Mouse (Mus musculus) yolk sac, embryonic 10.5 days (tissue): ENCODE results near the gene Gpr171.
"Not testable (repeated sequence)": the region's sequence is repeated elsewhere in the genome, so short reads cannot be mapped to it uniquely, and the experiment has no call there.

ENCODE experiments used
- DNase-seq: peaks from one replicate; pipeline ENCODE4 v3.0.0-alpha.2; 2017; ENCODE audit warnings: low spot score

Gpr171 gene

GRCm38 (mm10) chr3:59101218-59101986 lies at the start of gene Gpr171:
TSS of gene Gpr171 (minus strand) at chr3:59101821.
- DNase-seq = no peak

GRCm38 (mm10) chr3:59150624-59151023 lies 49.0 kb upstream of the Gpr171 start:
- no peak for DNase-seq

GRCm38 (mm10) chr3:59149646-59150045 lies 48.0 kb upstream of the Gpr171 start:
- no peak for DNase-seq

- DNase-seq = no peak
Measured at GRCm38 (mm10) chr3:59145194-59145593, 43.6 kb upstream of the Gpr171 start.

- DNase-seq = no peak
Measured at GRCm38 (mm10) chr3:59141507-59142305, 40.1 kb upstream of the Gpr171 start.

- DNase-seq = not testable (repeated sequence)
Measured at GRCm38 (mm10) chr3:59140941-59141340, 39.3 kb upstream of the Gpr171 start.

GRCm38 (mm10) chr3:59140115-59140514 lies 38.5 kb upstream of the Gpr171 start:
- DNase-seq = no peak

GRCm38 (mm10) chr3:59139651-59140051 lies 38.0 kb upstream of the Gpr171 start:
- DNase-seq = no peak

GRCm38 (mm10) chr3:59138946-59139468 lies 37.4 kb upstream of the Gpr171 start:
- no peak for DNase-seq

- no peak for DNase-seq
Measured at GRCm38 (mm10) chr3:59135911-59136653, 34.5 kb upstream of the Gpr171 start.

- no peak for DNase-seq
Measured at GRCm38 (mm10) chr3:59133189-59133588, 31.6 kb upstream of the Gpr171 start.

GRCm38 (mm10) chr3:59131966-59132365 lies 30.3 kb upstream of the Gpr171 start:
- DNase-seq = no peak

GRCm38 (mm10) chr3:59131081-59131480 lies 29.5 kb upstream of the Gpr171 start:
- no peak for DNase-seq

- DNase-seq = peak; percentile 57
Measured at GRCm38 (mm10) chr3:59130431-59130830, 28.8 kb upstream of the Gpr171 start.

GRCm38 (mm10) chr3:59129547-59129946 lies 27.9 kb upstream of the Gpr171 start:
- DNase-seq = no peak

- DNase-seq = no peak
Measured at GRCm38 (mm10) chr3:59128681-59129080, 27.1 kb upstream of the Gpr171 start.

- peak; percentile 63 for DNase-seq
Measured at GRCm38 (mm10) chr3:59125783-59126555, 24.3 kb upstream of the Gpr171 start.

- DNase-seq = no peak
Measured at GRCm38 (mm10) chr3:59125022-59125421, 23.4 kb upstream of the Gpr171 start.

GRCm38 (mm10) chr3:59121780-59122449 lies 20.3 kb upstream of the Gpr171 start:
- no peak for DNase-seq

GRCm38 (mm10) chr3:59121067-59121730 lies 19.6 kb upstream of the Gpr171 start:
- no peak for DNase-seq
